Mouse (Mus musculus): ENCODE data around the gene Ptgr2. TPM values are rescaled to one million over a fixed set of nuclear protein-coding genes. Genes with fewer than 3 reads are reported as not detected.

The Ptgr2 gene
- polyA plus RNA-seq (2012; rRNA removed; ENCODE audit: low replicate concordance) = 9.0 and 17.3 TPM in 2 replicates

GRCm38 (mm10) chr12:84284885-84285592 lies at the start of gene Ptgr2:
Gene Ptgr2 (plus strand): TSS chr12:84285232.

GRCm38 (mm10) chr12:84316721-84317621 lies 31.9 kb downstream of the Ptgr2 start, which contains the start of gene Zfp410:
Gene Zfp410 (plus strand): TSS chr12:84316852.

GRCm38 (mm10) chr12:84361555-84362489 lies 76.8 kb downstream of the Ptgr2 start, which contains the start of the genes Coq6 and Fam161b:
Gene Coq6 (plus strand): TSS chr12:84361657.
Gene Fam161b (minus strand): TSS chr12:84361833.

Other genes with a start within 250 kb of the Ptgr2 start
- gene Acot4, start 246.9 kb upstream of the Ptgr2 start, polyA plus RNA-seq (2012; rRNA removed; ENCODE audit: low replicate concordance) = 2.0 and 8.2 TPM in 2 replicates
- 0.43 TPM in 1 of 2 replicates, not detected in the other for gene Gm49366, start 246.3 kb upstream of the Ptgr2 start, polyA plus RNA-seq (2012; rRNA removed; ENCODE audit: low replicate concordance)
- gene Acot3, start 233.1 kb upstream of the Ptgr2 start, polyA plus RNA-seq (2012; rRNA removed; ENCODE audit: low replicate concordance) = not detected in 2 replicates
- gene Acot5, start 215.9 kb upstream of the Ptgr2 start, polyA plus RNA-seq (2012; rRNA removed; ENCODE audit: low replicate concordance) = 0.08 TPM in 1 of 2 replicates, not detected in the other
- 4.1 and 4.4 TPM in 2 replicates for gene Acot6, start 184.6 kb upstream of the Ptgr2 start, polyA plus RNA-seq (2012; rRNA removed; ENCODE audit: low replicate concordance)
- gene Dnal1, start 170.9 kb upstream of the Ptgr2 start, polyA plus RNA-seq (2012; rRNA removed; ENCODE audit: low replicate concordance) = 2.0 and 3.9 TPM in 2 replicates
- 0.14 and 0.23 TPM in 2 replicates for gene Pnma1, start 136.7 kb upstream of the Ptgr2 start, polyA plus RNA-seq (2012; rRNA removed; ENCODE audit: low replicate concordance)
- gene Elmsan1, start 66.4 kb upstream of the Ptgr2 start, polyA plus RNA-seq (2012; rRNA removed; ENCODE audit: low replicate concordance) = 16.9 and 31.0 TPM in 2 replicates
- gene Zfp410, start 31.6 kb downstream of the Ptgr2 start, polyA plus RNA-seq (2012; rRNA removed; ENCODE audit: low replicate concordance) = 14.3 and 25.5 TPM in 2 replicates
- 56.7 and 97.7 TPM in 2 replicates for gene Coq6, start 76.4 kb downstream of the Ptgr2 start, polyA plus RNA-seq (2012; rRNA removed; ENCODE audit: low replicate concordance)
- gene Fam161b, start 76.6 kb downstream of the Ptgr2 start, polyA plus RNA-seq (2012; rRNA removed; ENCODE audit: low replicate concordance) = 0.73 and 1.6 TPM in 2 replicates
- gene Entpd5, start 123.8 kb downstream of the Ptgr2 start, polyA plus RNA-seq (2012; rRNA removed; ENCODE audit: low replicate concordance) = 9.5 and 21.1 TPM in 2 replicates
- gene Bbof1, start 123.8 kb downstream of the Ptgr2 start, polyA plus RNA-seq (2012; rRNA removed; ENCODE audit: low replicate concordance) = 0.11 and 0.32 TPM in 2 replicates
- gene Rnf113a2, start 132.0 kb downstream of the Ptgr2 start, polyA plus RNA-seq (2012; rRNA removed; ENCODE audit: low replicate concordance) = 2.7 and 4.5 TPM in 2 replicates
- 47.1 and 147 TPM in 2 replicates for gene Aldh6a1, start 165.8 kb downstream of the Ptgr2 start, polyA plus RNA-seq (2012; rRNA removed; ENCODE audit: low replicate concordance)
- 10.2 and 27.2 TPM in 2 replicates for gene Lin52, start 166.2 kb downstream of the Ptgr2 start, polyA plus RNA-seq (2012; rRNA removed; ENCODE audit: low replicate concordance)